Mouse (Mus musculus) bone marrow, adult 2 months (tissue): ENCODE data around the gene Wdr48.

Source experiments
- CTCF ChIP-seq: fragments of 200-500 bp; IDR thresholded peaks from 2 replicates; pipeline ENCODE4 v1.5.1; 2011; ENCODE audit warnings: low read length, control low read depth; ENCODE audit not compliant: control insufficient read depth, insufficient read depth
- POLR2A ChIP-seq: fragments of 200-500 bp; IDR thresholded peaks from 2 replicates; pipeline ENCODE4 v1.6.1; 2011; ENCODE audit warnings: low read depth, mild to moderate bottlenecking, control low read depth, low read length, borderline replicate concordance; ENCODE audit not compliant: control insufficient read depth

GRCm38 (mm10) chr9:119888843-119889246 lies 5.8 kb upstream of the Wdr48 start:
- TF ChIP-seq POLR2A (no peak), CTCF (no peak)
